Mouse (Mus musculus) neural tube, embryonic 11.5 days (tissue): ENCODE measurements around the gene Olfr612. TPM values are rescaled to one million over a fixed set of nuclear protein-coding genes. Genes with fewer than 3 reads are reported as not detected.

Source experiments
- microRNA-seq: library from miRNA; unstranded; fragments of <30 nt; microRNA quantifications from one replicate; pipeline ENCODE4, GENCODE M21; 2016
- polyA plus RNA-seq: library from polyadenylated mRNA; unstranded; fragments of >200 nt; fragmentation: Nextera tagmentation; extraction: Ambion mirVana; gene quantifications from 2 replicates; pipeline ENCODE4 v1.2.1, GENCODE M21; 2014

Gene Olfr612
- polyA plus RNA-seq, 1 experiment from 2014 or later, result not detected

Small RNAs within 50 kb of the gene (microRNA-seq; reads per million reads assigned to microRNA genes)
- gene Gm26506, result not detected

Other genes starting within 250 kb of the Olfr612 start
- gene Olfr596, start 237.1 kb downstream of the Olfr612 start, polyA plus RNA-seq, result not detected in 2 replicates
- gene Olfr597, start 226.4 kb downstream of the Olfr612 start, polyA plus RNA-seq, result not detected in 2 replicates
- not detected in 2 replicates for gene Olfr598, start 219.1 kb downstream of the Olfr612 start, polyA plus RNA-seq
- not detected in 2 replicates for gene Olfr599, start 206.8 kb downstream of the Olfr612 start, polyA plus RNA-seq
- gene Olfr600, start 193.0 kb downstream of the Olfr612 start, polyA plus RNA-seq, result not detected in 2 replicates
- gene Olfr601, start 180.1 kb downstream of the Olfr612 start, polyA plus RNA-seq, result not detected in 2 replicates
- not detected in 2 replicates for gene Olfr603, start 156.5 kb downstream of the Olfr612 start, polyA plus RNA-seq
- gene Usp17lc, start 127.6 kb downstream of the Olfr612 start, polyA plus RNA-seq, result not detected in 2 replicates
- not detected in 2 replicates for gene Olfr605, start 97.3 kb downstream of the Olfr612 start, polyA plus RNA-seq
- gene Olfr606, start 93.7 kb downstream of the Olfr612 start, polyA plus RNA-seq, result not detected in 2 replicates
- gene Olfr607, start 78.6 kb downstream of the Olfr612 start, polyA plus RNA-seq, result not detected in 2 replicates
- gene Olfr608, start 72.8 kb downstream of the Olfr612 start, polyA plus RNA-seq, result not detected in 2 replicates
- gene Olfr609, start 44.7 kb downstream of the Olfr612 start, polyA plus RNA-seq, result not detected in 2 replicates
- not detected in 2 replicates for gene Olfr610, start 30.6 kb downstream of the Olfr612 start, polyA plus RNA-seq
- gene Olfr611, start 21.9 kb downstream of the Olfr612 start, polyA plus RNA-seq, result not detected in 2 replicates
- gene Olfr613, start 5.4 kb upstream of the Olfr612 start, polyA plus RNA-seq, result not detected in 2 replicates
- not detected in 2 replicates for gene Olfr615, start 13.4 kb upstream of the Olfr612 start, polyA plus RNA-seq
- gene Olfr616, start 26.4 kb upstream of the Olfr612 start, polyA plus RNA-seq, result not detected in 2 replicates
- gene Olfr617, start 30.3 kb upstream of the Olfr612 start, polyA plus RNA-seq, result not detected in 2 replicates
- not detected in 2 replicates for gene Olfr618, start 47.4 kb upstream of the Olfr612 start, polyA plus RNA-seq
- gene Olfr619, start 57.9 kb upstream of the Olfr612 start, polyA plus RNA-seq, result not detected in 2 replicates
- not detected in 2 replicates for gene Olfr620, start 69.8 kb upstream of the Olfr612 start, polyA plus RNA-seq
- gene Olfr622, start 100.0 kb upstream of the Olfr612 start, polyA plus RNA-seq, result not detected in 2 replicates
- gene Olfr623, start 121.0 kb upstream of the Olfr612 start, polyA plus RNA-seq, result not detected in 2 replicates
- gene Olfr624, start 128.5 kb upstream of the Olfr612 start, polyA plus RNA-seq, result 0.04 TPM in 2 replicates
- not detected in 2 replicates for gene Olfr625-ps1, start 140.0 kb upstream of the Olfr612 start, polyA plus RNA-seq
- not detected in 2 replicates for gene Olfr243, start 172.0 kb upstream of the Olfr612 start, polyA plus RNA-seq
- not detected in 2 replicates for gene Olfr628, start 187.7 kb upstream of the Olfr612 start, polyA plus RNA-seq
- gene Olfr629, start 202.2 kb upstream of the Olfr612 start, polyA plus RNA-seq, result not detected in 2 replicates
- gene Olfr630, start 214.6 kb upstream of the Olfr612 start, polyA plus RNA-seq, result not detected in 2 replicates
- gene Olfr69, start 228.9 kb upstream of the Olfr612 start, polyA plus RNA-seq, result not detected in 2 replicates
- gene Olfr68, start 237.0 kb upstream of the Olfr612 start, polyA plus RNA-seq, result not detected in 2 replicates
- not detected in 2 replicates for gene Olfr67, start 249.1 kb upstream of the Olfr612 start, polyA plus RNA-seq